26 mouse cellular contexts compared by ENCODE assay signal in genomic region chr6:54766485-54767112, GRCm38 (mm10). TPM values are rescaled to one million over a fixed set of nuclear protein-coding genes. Genes with fewer than 3 reads are reported as not detected.
A peak's percentile ranks its signal among the peaks of the same experiment; 100 is the strongest.
DNase-seq lines count a peak whose midpoint lies in the region; ATAC-seq and TF ChIP-seq lines count a peak whose summit lies in the region.
"Had no signal": no experiment of that assay in that cellular context is flagged by ENCODE, and none has a peak within 500 bp of the region (broad histone marks: within the 10 kb centered on the region; RNA-seq: fewer than 3 reads in every experiment).

No protein-coding gene starts in this region.

- H3K27ac ChIP-seq in midbrain, embryonic 11.5 days (ENCODE audit: low read depth, low read length): no peak overlapping the region
- no peak overlapping the region for H3K27ac ChIP-seq in midbrain, postnatal 0 days (ENCODE audit: low read depth, low read length)
- no peak overlapping the region for H3K27ac ChIP-seq in forebrain, embryonic 16.5 days (ENCODE audit: low read length)
- H3K27ac ChIP-seq: embryonic facial prominence, embryonic 13.5 days; heart, embryonic 15.5 days; hindbrain, embryonic 13.5 days; neural tube, embryonic 15.5 days had no signal

- H3K9ac ChIP-seq in midbrain, embryonic 11.5 days (ENCODE audit: low read length): no peak overlapping the region
- no peak overlapping the region for H3K9ac ChIP-seq in midbrain, postnatal 0 days (replicated peaks; ENCODE audit: low read length, poor library complexity, severe bottlenecking)
- no peak overlapping the region for H3K9ac ChIP-seq in forebrain, embryonic 16.5 days (replicated peaks; ENCODE audit: low read depth, low read length)
- H3K9ac ChIP-seq: embryonic facial prominence, embryonic 13.5 days; heart, embryonic 15.5 days; hindbrain, embryonic 13.5 days; neural tube, embryonic 15.5 days had no signal

- ATAC-seq in midbrain, embryonic 11.5 days (ENCODE audit: low FRiP score): no peak
- ATAC-seq in midbrain, postnatal 0 days (ENCODE audit: low FRiP score): no peak
- peak; percentile 84 for ATAC-seq in CD4-positive, CD25-positive, alpha-beta regulatory T cell, adult 4 months
- no peak for ATAC-seq in megakaryocyte-erythroid progenitor cell, adult 5-6 weeks (replicated peaks; ENCODE audit: low FRiP score, low TSS enrichment, poor library complexity, severe bottlenecking)
- no peak for ATAC-seq in forebrain, embryonic 16.5 days
- ATAC-seq: forebrain, embryonic 14.5 days; midbrain, embryonic 16.5 days; Patski had no signal

- no peaks in the 10 kb centered on the region for H3K27me3 ChIP-seq in midbrain, embryonic 11.5 days (ENCODE audit: control insufficient read depth, insufficient read depth, low read length)
- H3K27me3 ChIP-seq in midbrain, postnatal 0 days (ENCODE audit: insufficient read depth, low read length): no peaks in the 10 kb centered on the region
- H3K27me3 ChIP-seq in forebrain, embryonic 16.5 days (replicated peaks; ENCODE audit: control insufficient read depth, insufficient read depth, low read length): no peaks in the 10 kb centered on the region
- H3K27me3 ChIP-seq: CH12.LX; embryonic facial prominence, embryonic 13.5 days; heart, embryonic 15.5 days; neural tube, embryonic 15.5 days; Patski had no signal

- no peak for TF ChIP-seq CTCF in midbrain, postnatal 0 days (IDR thresholded peaks at IDR 0.05)

- H3K36me3 ChIP-seq in midbrain, embryonic 11.5 days (ENCODE audit: control insufficient read depth, insufficient read depth, low read length): no peaks in the 10 kb centered on the region
- H3K36me3 ChIP-seq in midbrain, postnatal 0 days (ENCODE audit: insufficient read depth, low read length): no peaks in the 10 kb centered on the region
- no peaks in the 10 kb centered on the region for H3K36me3 ChIP-seq in forebrain, embryonic 16.5 days (ENCODE audit: control insufficient read depth, insufficient read depth)
- H3K36me3 ChIP-seq: embryonic facial prominence, embryonic 13.5 days; G1E; heart, embryonic 15.5 days; hindbrain, embryonic 13.5 days; neural tube, embryonic 15.5 days had no signal

- peak; percentile 53 for DNase-seq in midbrain, embryonic 11.5 days (ENCODE audit: low spot score, missing footprints)
- no peak for DNase-seq in midbrain, postnatal 0 days (ENCODE audit: low spot score)
- peak; percentile 65 for DNase-seq in induced T-regulatory cell, adult 2 months (ENCODE audit: low read depth)
- peak; percentile 22 to 23 for DNase-seq in thymus, postnatal 36 days
- DNase-seq: cerebellum, adult 8-10 months; cerebellum, postnatal 36 days; embryo, embryonic 11 days; heart, postnatal 36 days; kidney, adult 8-10 months; kidney, postnatal 10 days; lung, postnatal 4 days; right cerebral cortex, adult 18-20 months; right cerebral cortex, postnatal 4 days had no signal

- H3K4me2 ChIP-seq in midbrain, embryonic 11.5 days: no peak overlapping the region
- H3K4me2 ChIP-seq in midbrain, postnatal 0 days (ENCODE audit: low read depth, low read length, poor library complexity, severe bottlenecking): no peak overlapping the region
- no peak overlapping the region for H3K4me2 ChIP-seq in forebrain, embryonic 16.5 days (ENCODE audit: low read length)
- H3K4me2 ChIP-seq: embryonic facial prominence, embryonic 13.5 days; heart, embryonic 15.5 days; hindbrain, embryonic 13.5 days; neural tube, embryonic 15.5 days had no signal

- no peaks in the 10 kb centered on the region for H3K4me1 ChIP-seq in midbrain, embryonic 11.5 days (ENCODE audit: control insufficient read depth, insufficient read depth, low read length)
- H3K4me1 ChIP-seq in midbrain, postnatal 0 days (ENCODE audit: insufficient read depth, low read length): no peaks in the 10 kb centered on the region
- peaks cover 4% of the 10 kb centered on the region for H3K4me1 ChIP-seq in forebrain, embryonic 16.5 days (replicated peaks; ENCODE audit: control insufficient read depth, insufficient read depth, low read length)

- H3K4me3 ChIP-seq in midbrain, embryonic 11.5 days (ENCODE audit: low read depth, low read length): no peak overlapping the region
- H3K4me3 ChIP-seq in midbrain, postnatal 0 days (ENCODE audit: low read depth, low read length): no peak overlapping the region
- H3K4me3 ChIP-seq in forebrain, embryonic 16.5 days (replicated peaks; ENCODE audit: low read length): no peak overlapping the region
- H3K4me3 ChIP-seq: embryonic facial prominence, embryonic 13.5 days; erythroblast, embryonic 14.5 days; heart, embryonic 15.5 days; hindbrain, embryonic 13.5 days; neural tube, embryonic 15.5 days had no signal

- WGBS in midbrain, embryonic 11.5 days: 81% methylated on average over 5 of the region's 5 CpGs
- WGBS in midbrain, postnatal 0 days: 85% methylated on average over 5 of the region's 5 CpGs
- 88% methylated on average over 5 of the region's 5 CpGs for WGBS in forebrain, embryonic 16.5 days

- H3K9me3 ChIP-seq in midbrain, embryonic 11.5 days (ENCODE audit: control insufficient read depth, low read length): no peaks in the 10 kb centered on the region
- no peaks in the 10 kb centered on the region for H3K9me3 ChIP-seq in midbrain, postnatal 0 days (ENCODE audit: low read length)
- H3K9me3 ChIP-seq in forebrain, embryonic 16.5 days (ENCODE audit: control insufficient read depth, low read length): no peaks in the 10 kb centered on the region
- H3K9me3 ChIP-seq: embryonic facial prominence, embryonic 13.5 days; G1E; heart, embryonic 15.5 days; hindbrain, embryonic 13.5 days; neural tube, embryonic 15.5 days had no signal

RNA-seq across cellular contexts. Expression of gene Znrf2, which starts 50.1 kb away (rescaled TPM):
- polyA plus RNA-seq in midbrain, embryonic 11.5 days (2014; fragmentation: Nextera tagmentation; extraction: Ambion mirVana): 2.9 and 3.5 TPM in 2 replicates
- total RNA-seq in midbrain, postnatal 0 days (2014; rRNA removed): 32.8 and 49.4 TPM in 2 replicates
- 5.7 and 6.5 TPM in 2 replicates for polyA plus RNA-seq in midbrain, postnatal 0 days (2015; fragmentation: Nextera tagmentation; extraction: Ambion mirVana)
- polyA plus RNA-seq in CD4-positive, CD25-positive, alpha-beta regulatory T cell, adult 4 months (2017; shearing (Covaris generic)): 10 to 100 TPM; 22.9 to 26.1 TPM
- 16.1 and 25.6 TPM in 2 replicates for total RNA-seq in megakaryocyte-erythroid progenitor cell, adult 5-6 weeks (2014; fragmentation: Nextera tagmentation)
- 27.2 and 46.6 TPM in 2 replicates for total RNA-seq in megakaryocyte-erythroid progenitor cell, adult 5-6 weeks (2017)
- 19.5 and 23.2 TPM in 2 replicates for polyA plus RNA-seq in forebrain, embryonic 16.5 days (2015; fragmentation: Nextera tagmentation; extraction: Ambion mirVana)
